Comparison of ENCODE assay signal across 27 mouse cellular contexts in genomic region chr5:124309155-124309554, GRCm38 (mm10). TPM values are rescaled to one million over a fixed set of nuclear protein-coding genes. Genes with fewer than 3 reads are reported as not detected.
A peak's percentile ranks its signal among the peaks of the same experiment; 100 is the strongest.
DNase-seq lines count a peak whose midpoint lies in the region; ATAC-seq lines count a peak whose summit lies in the region.
"Had no signal": no experiment of that assay in that cellular context is flagged by ENCODE, and none has a peak within 500 bp of the region (broad histone marks: within the 10 kb centered on the region; RNA-seq: fewer than 3 reads in every experiment).

No protein-coding gene starts in this region.

- no peak overlapping the region for H3K9ac ChIP-seq in forebrain, embryonic 12.5 days
- H3K9ac ChIP-seq in forebrain, embryonic 16.5 days (replicated peaks; ENCODE audit: low read depth, low read length), result no peak overlapping the region
- H3K9ac ChIP-seq in heart, embryonic 13.5 days, result no peak overlapping the region; the same call in 1 of the 2 replicates
- H3K9ac ChIP-seq: embryonic facial prominence, embryonic 12.5 days; embryonic facial prominence, embryonic 15.5 days; forebrain, embryonic 15.5 days; hindbrain, embryonic 13.5 days; intestine, embryonic 15.5 days; kidney, embryonic 15.5 days had no signal

- H3K9me3 ChIP-seq in forebrain, embryonic 12.5 days, result peaks cover 8% of the 10 kb centered on the region
- peaks cover 5% of the 10 kb centered on the region; the same call in 1 of the 2 replicates for H3K9me3 ChIP-seq in forebrain, embryonic 16.5 days (ENCODE audit: control insufficient read depth, low read length)
- H3K9me3 ChIP-seq in heart, embryonic 13.5 days, result peaks cover 6% of the 10 kb centered on the region; the same call in 1 of the 2 replicates
- H3K9me3 ChIP-seq: embryonic facial prominence, embryonic 15.5 days; forebrain, embryonic 15.5 days; intestine, embryonic 15.5 days; kidney, embryonic 15.5 days had no signal

- H3K4me2 ChIP-seq in forebrain, embryonic 12.5 days, result no peak overlapping the region
- no peak overlapping the region for H3K4me2 ChIP-seq in forebrain, embryonic 16.5 days (ENCODE audit: low read length)
- no peak overlapping the region for H3K4me2 ChIP-seq in heart, embryonic 13.5 days
- H3K4me2 ChIP-seq: embryonic facial prominence, embryonic 12.5 days; embryonic facial prominence, embryonic 15.5 days; forebrain, embryonic 15.5 days; hindbrain, embryonic 13.5 days; intestine, embryonic 15.5 days; kidney, embryonic 15.5 days had no signal

- H3K27me3 ChIP-seq in forebrain, embryonic 12.5 days, result peaks cover 4% of the 10 kb centered on the region; the same call in 1 of the 2 replicates
- no peaks in the 10 kb centered on the region for H3K27me3 ChIP-seq in forebrain, embryonic 16.5 days (replicated peaks; ENCODE audit: control insufficient read depth, insufficient read depth, low read length)
- no peaks in the 10 kb centered on the region for H3K27me3 ChIP-seq in heart, embryonic 13.5 days (replicated peaks)
- H3K27me3 ChIP-seq: CH12.LX; embryonic facial prominence, embryonic 12.5 days; embryonic facial prominence, embryonic 15.5 days; forebrain, embryonic 15.5 days; hindbrain, embryonic 13.5 days; intestine, embryonic 15.5 days; kidney, embryonic 15.5 days; Patski had no signal

- ATAC-seq in forebrain, embryonic 12.5 days (ENCODE audit: low FRiP score), result no peak
- ATAC-seq in forebrain, embryonic 16.5 days, result no peak
- no peak for ATAC-seq in heart, embryonic 13.5 days (ENCODE audit: extremely low read depth, insufficient number of reproducible peaks, low FRiP score, low TSS enrichment)
- ATAC-seq: forebrain, embryonic 15.5 days; hindbrain, embryonic 16.5 days; intestine, embryonic 15.5 days; Patski had no signal

- H3K36me3 ChIP-seq in forebrain, embryonic 12.5 days (replicated peaks), result peaks cover 81% of the 10 kb centered on the region
- H3K36me3 ChIP-seq in forebrain, embryonic 16.5 days (ENCODE audit: control insufficient read depth, insufficient read depth), result peaks cover 37% of the 10 kb centered on the region
- peaks cover 86% of the 10 kb centered on the region for H3K36me3 ChIP-seq in heart, embryonic 13.5 days

- DNase-seq in embryo, embryonic 11 days, result peak; percentile 9
- DNase-seq in embryo, embryonic 10 days (ENCODE audit: low spot score), result no peak
- no peak for DNase-seq in heart, adult 8-10 months (ENCODE audit: low spot score)
- DNase-seq: adrenal gland, adult 8-10 months; adrenal gland, postnatal 25 days; B cell, adult 2 months; cerebellum, adult 18-20 months; cerebellum, adult 9-10 months; cerebellum, postnatal 14 days; gastrocnemius, adult 2 months; gastrocnemius, postnatal 14 days; heart, adult 11 months; kidney, adult 11 months; kidney, adult 8-10 months had no signal

- H3K27ac ChIP-seq in forebrain, embryonic 12.5 days, result 0 out of 2 replicates have a peak overlapping the region, but pooled peaks have one; percentile 13
- no peak overlapping the region for H3K27ac ChIP-seq in forebrain, embryonic 16.5 days (ENCODE audit: low read length)
- H3K27ac ChIP-seq in heart, embryonic 13.5 days (replicated peaks), result peak overlapping the region; percentile 4; the same call in 1 of the 2 replicates
- H3K27ac ChIP-seq: embryonic facial prominence, embryonic 12.5 days; embryonic facial prominence, embryonic 15.5 days; forebrain, embryonic 15.5 days; gastrocnemius, adult 2 months; hindbrain, embryonic 10.5 days; hindbrain, embryonic 13.5 days; intestine, embryonic 15.5 days; kidney, embryonic 15.5 days had no signal

- no peak overlapping the region for H3K4me3 ChIP-seq in forebrain, embryonic 12.5 days (replicated peaks)
- H3K4me3 ChIP-seq in forebrain, embryonic 16.5 days (replicated peaks; ENCODE audit: low read length), result no peak overlapping the region
- no peak overlapping the region for H3K4me3 ChIP-seq in heart, embryonic 13.5 days
- H3K4me3 ChIP-seq: embryonic facial prominence, embryonic 12.5 days; embryonic facial prominence, embryonic 15.5 days; forebrain, embryonic 15.5 days; gastrocnemius, adult 2 months; hindbrain, embryonic 10.5 days; hindbrain, embryonic 13.5 days; intestine, embryonic 15.5 days; kidney, embryonic 15.5 days had no signal

- no peaks in the 10 kb centered on the region for H3K4me1 ChIP-seq in forebrain, embryonic 12.5 days
- no peaks in the 10 kb centered on the region for H3K4me1 ChIP-seq in forebrain, embryonic 16.5 days (replicated peaks; ENCODE audit: control insufficient read depth, insufficient read depth, low read length)
- peaks cover 12% of the 10 kb centered on the region; the same call in 1 of the 2 replicates for H3K4me1 ChIP-seq in heart, embryonic 13.5 days
- H3K4me1 ChIP-seq: embryonic facial prominence, embryonic 12.5 days; embryonic facial prominence, embryonic 15.5 days; forebrain, embryonic 15.5 days; hindbrain, embryonic 10.5 days; hindbrain, embryonic 13.5 days; intestine, embryonic 15.5 days; kidney, embryonic 15.5 days had no signal

- whole genome bisulfite sequencing in forebrain, embryonic 12.5 days, result 53% methylated on average over 10 of the region's 10 CpGs
- 52% methylated on average over 10 of the region's 10 CpGs for WGBS in forebrain, embryonic 16.5 days
- WGBS in heart, embryonic 13.5 days, result 64% methylated on average over 10 of the region's 10 CpGs

RNA-seq across cellular contexts. Expression of gene Mphosph9, which starts 18.6 kb away (rescaled TPM):
- polyA plus RNA-seq in forebrain, embryonic 12.5 days (2016; fragmentation: Nextera tagmentation; extraction: Ambion mirVana), result 24.4 and 24.7 TPM in 2 replicates
- 17.0 and 17.1 TPM in 2 replicates for polyA plus RNA-seq in forebrain, embryonic 16.5 days (2015; fragmentation: Nextera tagmentation; extraction: Ambion mirVana)
- 10.2 and 13.6 TPM in 2 replicates for polyA plus RNA-seq in heart, embryonic 13.5 days (2015; fragmentation: Nextera tagmentation; extraction: Ambion mirVana)
- total RNA-seq in heart, adult 8-10 months (2022), result 1 to 10 TPM; 3.6 to 5.7 (median 5.0) TPM

RNA-seq across cellular contexts. Expression of gene 2810006K23Rik, which starts 18.7 kb away (rescaled TPM):
- 19.2 and 23.0 TPM in 2 replicates for polyA plus RNA-seq in forebrain, embryonic 12.5 days (2016; fragmentation: Nextera tagmentation; extraction: Ambion mirVana)
- 17.4 and 18.8 TPM in 2 replicates for polyA plus RNA-seq in forebrain, embryonic 16.5 days (2015; fragmentation: Nextera tagmentation; extraction: Ambion mirVana)
- polyA plus RNA-seq in heart, embryonic 13.5 days (2015; fragmentation: Nextera tagmentation; extraction: Ambion mirVana), result 18.5 and 19.5 TPM in 2 replicates
- total RNA-seq in heart, adult 8-10 months (2022), result 10 to 100 TPM; 13.8 to 15.3 (median 14.5) TPM

RNA-seq across cellular contexts. Expression of gene Cdk2ap1, which starts 53.7 kb away (rescaled TPM):
- 81.1 and 105 TPM in 2 replicates for polyA plus RNA-seq in forebrain, embryonic 12.5 days (2016; fragmentation: Nextera tagmentation; extraction: Ambion mirVana)
- 60.5 and 74.2 TPM in 2 replicates for polyA plus RNA-seq in forebrain, embryonic 16.5 days (2015; fragmentation: Nextera tagmentation; extraction: Ambion mirVana)
- 20.5 and 23.9 TPM in 2 replicates for polyA plus RNA-seq in heart, embryonic 13.5 days (2015; fragmentation: Nextera tagmentation; extraction: Ambion mirVana)
- total RNA-seq in heart, adult 8-10 months (2022), result 100 to 1,000 TPM; 138 to 152 (median 145) TPM

RNA-seq across cellular contexts. Expression of gene Pitpnm2, which starts 59.6 kb away (rescaled TPM):
- 6.8 and 8.9 TPM in 2 replicates for polyA plus RNA-seq in forebrain, embryonic 12.5 days (2016; fragmentation: Nextera tagmentation; extraction: Ambion mirVana)
- polyA plus RNA-seq in forebrain, embryonic 16.5 days (2015; fragmentation: Nextera tagmentation; extraction: Ambion mirVana), result 13.7 and 14.4 TPM in 2 replicates
- 5.1 and 6.6 TPM in 2 replicates for polyA plus RNA-seq in heart, embryonic 13.5 days (2015; fragmentation: Nextera tagmentation; extraction: Ambion mirVana)
- total RNA-seq in heart, adult 8-10 months (2022), result 10 to 100 TPM; 39.8 to 52.2 (median 44.5) TPM
